ENCODE assay signal across 15 mouse cellular contexts in the genomic region with DNA sequence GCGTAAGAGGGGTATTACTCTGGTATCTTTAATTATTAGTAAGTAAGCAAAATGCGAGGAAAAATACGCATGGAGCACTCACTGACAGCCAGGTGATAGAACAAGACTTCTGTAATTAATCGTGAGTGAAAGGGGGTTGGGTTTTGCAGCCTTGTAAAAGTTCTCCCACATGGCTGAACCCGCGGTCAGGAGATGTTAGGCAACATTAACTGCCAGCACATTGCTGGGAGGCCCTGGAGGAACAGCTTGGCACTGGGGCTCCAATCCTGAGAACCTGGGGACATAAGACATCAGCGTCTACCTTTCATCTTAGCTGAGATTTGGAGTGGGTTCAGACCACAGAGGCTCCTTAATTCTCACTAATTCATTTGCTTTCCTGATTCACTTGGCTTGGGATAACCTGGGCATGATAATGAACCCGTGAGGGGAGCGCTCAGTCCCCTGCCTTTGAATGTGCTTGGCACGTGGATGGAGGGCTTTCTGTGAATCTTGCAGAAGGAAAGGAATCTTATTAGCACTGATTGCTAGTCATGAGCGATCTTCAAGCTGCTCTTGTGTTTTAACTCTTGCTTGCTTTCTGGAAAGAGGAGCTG.
A peak's percentile ranks its signal among the peaks of the same experiment; 100 is the strongest.
DNase-seq lines count a peak whose midpoint lies in the region; ATAC-seq and TF ChIP-seq lines count a peak whose summit lies in the region.
"Had no signal": no experiment of that assay in that cellular context is flagged by ENCODE, and none has a peak within 500 bp of the region (broad histone marks: within the 10 kb centered on the region; RNA-seq: fewer than 3 reads in every experiment).

No protein-coding gene starts in this region.

- H3K4me3 ChIP-seq in liver, adult 2 months (ENCODE audit: insufficient read depth, low read depth, low read length): no peak overlapping the region
- no peak overlapping the region for H3K4me3 ChIP-seq in liver, embryonic 11.5 days (ENCODE audit: low read depth, low read length)
- H3K4me3 ChIP-seq in limb, embryonic 10.5 days: no peak overlapping the region
- H3K4me3 ChIP-seq: embryonic facial prominence, embryonic 12.5 days; hindbrain, embryonic 15.5 days had no signal

- H3K27me3 ChIP-seq in liver, adult 2 months (ENCODE audit: control insufficient read depth, insufficient read depth, low read length): no peaks in the 10 kb centered on the region
- no peaks in the 10 kb centered on the region for H3K27me3 ChIP-seq in liver, embryonic 11.5 days (replicated peaks; ENCODE audit: control insufficient read depth, insufficient read depth, low read length)
- H3K27me3 ChIP-seq in limb, embryonic 10.5 days (ENCODE audit: low read depth, poor library complexity, severe bottlenecking): no peaks in the 10 kb centered on the region
- H3K27me3 ChIP-seq: embryonic facial prominence, embryonic 12.5 days; hindbrain, embryonic 15.5 days had no signal

- H3K9ac ChIP-seq in liver, adult 2 months (ENCODE audit: low read depth, low read length): no peak overlapping the region
- H3K9ac ChIP-seq in liver, embryonic 11.5 days (ENCODE audit: low read depth, low read length): no peak overlapping the region
- H3K9ac ChIP-seq: embryonic facial prominence, embryonic 12.5 days; hindbrain, embryonic 15.5 days had no signal

- H3K79me2 ChIP-seq in liver, adult 2 months (ENCODE audit: control insufficient read depth, insufficient read depth, low read length): no peaks in the 10 kb centered on the region

- no peaks in the 10 kb centered on the region; the same call in 1 of the 2 replicates for H3K4me1 ChIP-seq in liver, adult 2 months (ENCODE audit: control insufficient read depth, insufficient read depth, low read length)
- H3K4me1 ChIP-seq in liver, embryonic 11.5 days (replicated peaks; ENCODE audit: control insufficient read depth, insufficient read depth, low read length): no peaks in the 10 kb centered on the region
- H3K4me1 ChIP-seq in limb, embryonic 10.5 days: peaks cover 55% of the 10 kb centered on the region

- no peak for TF ChIP-seq POLR2A in liver, adult 2 months (IDR thresholded peaks at IDR 0.05; ENCODE audit: extremely low read depth, insufficient read depth, low read length)

- no peak overlapping the region for H3K4me2 ChIP-seq in liver, embryonic 11.5 days
- H3K4me2 ChIP-seq: embryonic facial prominence, embryonic 12.5 days; hindbrain, embryonic 15.5 days had no signal

- ATAC-seq in liver, embryonic 11.5 days (replicated peaks; ENCODE audit: low FRiP score): no peak
- no peak for ATAC-seq in frontal cortex, adult (ENCODE audit: low TSS enrichment)

- intact Hi-C loops in gastrocnemius, postnatal 14 days (cut with DNase I; ENCODE audit: low total_unique reads): no loop called here

- H3K27ac ChIP-seq in liver, adult 2 months (replicated peaks; ENCODE audit: insufficient read depth, low read depth, low read length): no peak overlapping the region
- H3K27ac ChIP-seq in liver, embryonic 11.5 days (ENCODE audit: low read depth, low read length): no peak overlapping the region
- peak overlapping the region; percentile 70 for H3K27ac ChIP-seq in limb, embryonic 10.5 days
- H3K27ac ChIP-seq: embryonic facial prominence, embryonic 12.5 days; hindbrain, embryonic 15.5 days had no signal

- TF ChIP-seq CTCF in liver, adult 2 months (IDR thresholded peaks at IDR 0.05; ENCODE audit: low read depth, low read length): no peak

- no peaks in the 10 kb centered on the region for H3K9me3 ChIP-seq in liver, embryonic 11.5 days (ENCODE audit: control insufficient read depth, low read length)
- no peaks in the 10 kb centered on the region for H3K9me3 ChIP-seq in limb, embryonic 10.5 days (replicated peaks)
- H3K9me3 ChIP-seq: embryonic facial prominence, embryonic 12.5 days; hindbrain, embryonic 15.5 days had no signal

- DNase-seq in embryo, embryonic 11 days: peak; percentile 39
- DNase-seq in embryo, embryonic 9.5 days (ENCODE audit: extremely low spot score): no peak
- peak; percentile 21 for DNase-seq in liver, adult 2 months (ENCODE audit: extremely low read depth, low read depth, low spot score)
- DNase-seq in liver, embryonic 11.5 days (ENCODE audit: low spot score): no peak
- DNase-seq in limb, embryonic 10.5 days (ENCODE audit: low spot score): no peak
- no peak for DNase-seq in gastrocnemius, postnatal 14 days
- DNase-seq: cerebellum, adult 8-10 months; heart, adult 11 months; kidney, adult 11 months; lung, postnatal 36 days; right cerebral cortex, adult 18-20 months; spleen, adult 18-20 months had no signal

- WGBS in liver, adult 2 months: 63% methylated on average over 11 of the region's 11 CpGs
- WGBS in liver, embryonic 11.5 days: 53% methylated on average over 11 of the region's 11 CpGs
- 36% methylated on average over 11 of the region's 11 CpGs for WGBS in limb, embryonic 10.5 days

- H3K36me3 ChIP-seq in liver, adult 2 months (ENCODE audit: control insufficient read depth, insufficient read depth, low read length): no peaks in the 10 kb centered on the region
- no peaks in the 10 kb centered on the region for H3K36me3 ChIP-seq in liver, embryonic 11.5 days (ENCODE audit: control insufficient read depth, insufficient read depth, low read length)
- no peaks in the 10 kb centered on the region for H3K36me3 ChIP-seq in limb, embryonic 10.5 days
- H3K36me3 ChIP-seq: embryonic facial prominence, embryonic 12.5 days; hindbrain, embryonic 15.5 days had no signal

Comparison
In these comparisons a context has a peak if more than half of its experiments do, and no peak if none do; other contexts are left out.
1. DNase-seq: peak in embryo, embryonic 11 days (single experiment) and liver, adult 2 months (single experiment); none in embryo, embryonic 9.5 days (single experiment), liver, embryonic 11.5 days (single experiment), limb, embryonic 10.5 days (single experiment) and gastrocnemius, postnatal 14 days (single experiment).